Mouse (Mus musculus) regulatory T cell (primary cell): ENCODE results near the gene Ms4a5.
"Not testable (repeated sequence)": the region's sequence is repeated elsewhere in the genome, so short reads cannot be mapped to it uniquely, and the experiment has no call there.

Experiments used
- in situ Hi-C: fragments of 300-600 bp; cut with MboI, MseI; formaldehyde crosslinking; loops from one replicate; pipeline ENCODE4 v1.15.1; 2025; ENCODE audit warnings: high pct_unique_total_duplicates

Gene Ms4a5

GRCm38 (mm10) chr19:11283773-11284172 is at the start of gene Ms4a5:
Gene Ms4a5 (minus strand): TSS chr19:11283873.
- in situ Hi-C loops = no loop called here

GRCm38 (mm10) chr19:11321123-11321522 is 37.5 kb upstream of the Ms4a5 start:
- in situ Hi-C loops = no loop called here

GRCm38 (mm10) chr19:11316786-11317185 is 33.1 kb upstream of the Ms4a5 start:
- in situ Hi-C loops = no loop called here

GRCm38 (mm10) chr19:11314354-11314753 is 30.7 kb upstream of the Ms4a5 start, which contains the start of gene Ms4a14:
Gene Ms4a14 (minus strand): TSS chr19:11314454.
- in situ Hi-C loops = no loop called here

- in situ Hi-C loops = loop anchor here (10.0 kb wide), 1 partner anchor 644 kb away; no protein-coding TSS in a partner anchor
These were observed 25.2 kb upstream of the Ms4a5 start for GRCm38 (mm10) chr19:11308888-11309287.

GRCm38 (mm10) chr19:11299529-11299928 is 15.9 kb upstream of the Ms4a5 start:
- in situ Hi-C loops = not testable (repeated sequence)

- in situ Hi-C loops = no loop called here
These were observed 15.3 kb upstream of the Ms4a5 start for GRCm38 (mm10) chr19:11298939-11299338.

GRCm38 (mm10) chr19:11293616-11294015 is 9.9 kb upstream of the Ms4a5 start:
- in situ Hi-C loops = not testable (repeated sequence)

GRCm38 (mm10) chr19:11292990-11293389 is 9.3 kb upstream of the Ms4a5 start:
- in situ Hi-C loops = no loop called here

- in situ Hi-C loops = no loop called here
These were observed 3.5 kb downstream of the Ms4a5 start for GRCm38 (mm10) chr19:11280223-11280622.

- in situ Hi-C loops = no loop called here
These were observed 7.2 kb downstream of the Ms4a5 start for GRCm38 (mm10) chr19:11276431-11276830.

- in situ Hi-C loops = no loop called here
These were observed 16.7 kb downstream of the Ms4a5 start for GRCm38 (mm10) chr19:11266956-11267355.

- in situ Hi-C loops = no loop called here
These were observed 17.4 kb downstream of the Ms4a5 start, which contains the start of gene Ms4a1 for GRCm38 (mm10) chr19:11266052-11266845. Gene Ms4a1 (minus strand): TSS chr19:11266241.

- in situ Hi-C loops = no loop called here
These were observed 19.0 kb downstream of the Ms4a5 start for GRCm38 (mm10) chr19:11264602-11265185.

GRCm38 (mm10) chr19:11263549-11263948 is 20.1 kb downstream of the Ms4a5 start:
- in situ Hi-C loops = no loop called here

- in situ Hi-C loops = not testable (repeated sequence)
These were observed 20.7 kb downstream of the Ms4a5 start for GRCm38 (mm10) chr19:11262932-11263331.

- in situ Hi-C loops = no loop called here
These were observed 22.2 kb downstream of the Ms4a5 start for GRCm38 (mm10) chr19:11261522-11261921.

- in situ Hi-C loops = no loop called here
These were observed 39.4 kb downstream of the Ms4a5 start for GRCm38 (mm10) chr19:11244230-11244629.

- in situ Hi-C loops = no loop called here
These were observed 41.1 kb downstream of the Ms4a5 start for GRCm38 (mm10) chr19:11242560-11242959.

- in situ Hi-C loops = no loop called here
These were observed 47.9 kb downstream of the Ms4a5 start for GRCm38 (mm10) chr19:11235820-11236219.

GRCm38 (mm10) chr19:11234921-11235735 is 48.5 kb downstream of the Ms4a5 start:
- in situ Hi-C loops = no loop called here

- in situ Hi-C loops = no loop called here
These were observed 49.4 kb downstream of the Ms4a5 start for GRCm38 (mm10) chr19:11234244-11234643.
